Mouse (Mus musculus): ENCODE data around the gene Sap18.
A peak's percentile ranks its signal among the peaks of the same experiment; 100 is the strongest.
"Not testable (repeated sequence)": the region's sequence is repeated elsewhere in the genome, so short reads cannot be mapped to it uniquely, and the experiment has no call there.

The Sap18 gene

GRCm38 (mm10) chr14:57797991-57798931 is at the start of gene Sap18:
TSS of gene Sap18 (plus strand) at chr14:57798180.
- DNase-seq (ENCODE audit: low read depth, low spot score): peak; percentile 99

GRCm38 (mm10) chr14:57749501-57749900 is 48.5 kb upstream of the Sap18 start:
- no peak for DNase-seq (ENCODE audit: low read depth, low spot score)

DNA sequence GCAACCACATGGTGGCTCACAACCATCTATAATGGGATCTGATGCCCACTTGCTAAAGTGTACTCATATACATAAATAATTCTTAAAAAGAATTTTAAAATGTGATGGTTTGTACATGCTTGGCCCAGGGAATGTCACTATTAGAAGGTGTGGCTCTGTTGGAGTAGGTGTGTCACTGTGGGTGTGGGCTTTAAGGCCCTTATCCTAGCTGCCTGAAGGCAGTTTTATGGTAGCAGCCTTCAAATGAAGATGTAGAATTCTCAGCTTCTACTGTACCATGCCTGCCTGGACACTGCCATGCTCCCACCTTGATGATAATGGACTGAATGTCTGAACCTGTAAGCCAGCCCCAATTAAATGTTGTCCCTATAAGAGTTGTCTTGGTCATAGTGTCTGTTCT is 47.0 kb upstream of the Sap18 start:
- DNase-seq (ENCODE audit: low read depth, low spot score): not testable (repeated sequence)

DNA sequence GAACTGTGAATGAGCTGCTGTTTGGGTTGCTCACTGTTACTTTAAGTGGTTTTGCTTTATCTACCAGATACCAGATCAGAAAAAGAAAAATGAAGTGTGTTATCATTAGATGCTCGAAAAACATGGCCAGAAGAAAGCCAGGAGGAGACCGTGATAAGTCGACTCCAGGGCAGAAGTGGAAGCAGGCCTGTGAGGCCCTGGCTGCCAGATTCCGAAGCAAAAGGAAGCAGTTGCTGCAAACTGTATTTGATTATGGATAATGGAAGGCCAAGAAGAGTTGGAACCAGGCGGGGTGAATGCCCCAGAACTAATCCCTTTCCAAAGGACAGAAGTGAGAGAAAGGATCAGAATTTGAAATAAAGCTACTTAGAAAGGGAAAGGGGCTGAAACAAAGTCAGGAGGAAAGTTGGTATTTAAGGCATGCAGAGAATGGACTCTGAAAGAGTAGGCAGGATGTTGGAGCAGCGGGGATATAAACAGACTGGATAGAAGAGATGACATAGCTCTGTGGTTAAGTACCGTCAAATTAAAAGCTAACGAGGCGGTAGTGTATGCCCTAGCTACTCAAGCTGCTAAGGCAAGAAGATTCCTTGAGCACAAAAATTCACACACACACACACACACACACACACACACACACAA is 44.5 kb upstream of the Sap18 start:
- no peak for DNase-seq (ENCODE audit: low read depth, low spot score)

DNA sequence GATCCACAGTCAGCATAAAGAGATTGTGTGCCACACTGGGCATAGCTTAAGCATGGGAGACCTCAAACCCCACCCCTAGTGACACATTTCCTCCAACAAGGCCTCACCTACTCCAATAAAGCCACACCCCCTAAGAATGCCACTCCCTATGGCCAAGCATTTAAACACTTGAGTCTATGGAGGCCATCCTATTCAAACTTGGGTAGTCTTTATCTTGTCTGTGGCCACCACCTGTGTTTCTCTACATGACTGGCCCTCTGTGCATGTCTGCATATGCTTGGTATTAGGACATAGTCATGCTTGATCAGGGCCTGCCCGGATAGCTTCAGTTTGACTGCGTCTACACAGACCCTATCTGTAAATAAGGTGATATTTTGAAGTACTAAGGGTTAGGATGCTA is 42.3 kb upstream of the Sap18 start:
- no peak for DNase-seq (ENCODE audit: low read depth, low spot score)

DNA sequence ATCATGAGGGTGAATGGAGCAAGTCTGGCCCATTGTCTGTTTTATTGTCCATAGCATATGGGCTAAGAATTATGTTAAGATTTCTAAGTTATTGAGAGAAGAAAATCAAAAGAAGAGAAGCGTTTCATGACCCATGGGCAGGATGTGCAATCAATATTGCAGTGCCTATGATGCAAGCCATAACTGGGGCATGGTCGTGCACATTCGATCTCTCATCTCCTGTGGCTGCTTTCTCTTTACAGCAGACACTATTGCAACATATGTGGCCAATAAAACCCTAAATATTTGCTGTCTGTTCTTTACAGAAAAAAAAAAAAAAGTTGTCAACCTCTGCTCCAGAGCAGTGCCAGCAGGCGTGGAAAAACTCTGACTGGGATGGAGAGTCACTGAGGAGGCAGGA is 41.9 kb upstream of the Sap18 start:
- no peak for DNase-seq (ENCODE audit: low read depth, low spot score)

DNA sequence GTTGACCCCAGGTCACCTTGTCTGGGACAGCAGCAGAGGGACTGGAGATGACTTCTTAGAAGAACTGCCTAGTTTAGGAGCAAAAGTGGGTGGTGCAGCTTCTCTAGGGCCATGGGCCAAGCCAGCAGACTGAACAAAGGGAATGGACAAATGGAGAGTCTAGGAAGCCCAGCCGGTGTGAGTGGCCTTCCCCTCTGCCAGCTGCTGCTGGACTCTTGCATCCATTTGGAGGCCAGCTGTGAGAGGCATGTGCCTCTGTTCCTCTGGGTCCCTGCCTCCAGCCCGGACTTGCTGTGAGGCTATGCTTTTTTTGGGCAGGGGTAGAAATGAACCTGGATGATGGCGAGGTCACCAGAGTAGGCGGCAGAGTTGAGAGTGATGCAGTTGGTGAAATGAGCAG is 39.7 kb upstream of the Sap18 start, which contains the start of gene Lats2:
Lats2 (minus strand) TSS at position 152 of the 400 bp plus-strand sequence.
- DNase-seq (ENCODE audit: low read depth, low spot score): no peak

DNA sequence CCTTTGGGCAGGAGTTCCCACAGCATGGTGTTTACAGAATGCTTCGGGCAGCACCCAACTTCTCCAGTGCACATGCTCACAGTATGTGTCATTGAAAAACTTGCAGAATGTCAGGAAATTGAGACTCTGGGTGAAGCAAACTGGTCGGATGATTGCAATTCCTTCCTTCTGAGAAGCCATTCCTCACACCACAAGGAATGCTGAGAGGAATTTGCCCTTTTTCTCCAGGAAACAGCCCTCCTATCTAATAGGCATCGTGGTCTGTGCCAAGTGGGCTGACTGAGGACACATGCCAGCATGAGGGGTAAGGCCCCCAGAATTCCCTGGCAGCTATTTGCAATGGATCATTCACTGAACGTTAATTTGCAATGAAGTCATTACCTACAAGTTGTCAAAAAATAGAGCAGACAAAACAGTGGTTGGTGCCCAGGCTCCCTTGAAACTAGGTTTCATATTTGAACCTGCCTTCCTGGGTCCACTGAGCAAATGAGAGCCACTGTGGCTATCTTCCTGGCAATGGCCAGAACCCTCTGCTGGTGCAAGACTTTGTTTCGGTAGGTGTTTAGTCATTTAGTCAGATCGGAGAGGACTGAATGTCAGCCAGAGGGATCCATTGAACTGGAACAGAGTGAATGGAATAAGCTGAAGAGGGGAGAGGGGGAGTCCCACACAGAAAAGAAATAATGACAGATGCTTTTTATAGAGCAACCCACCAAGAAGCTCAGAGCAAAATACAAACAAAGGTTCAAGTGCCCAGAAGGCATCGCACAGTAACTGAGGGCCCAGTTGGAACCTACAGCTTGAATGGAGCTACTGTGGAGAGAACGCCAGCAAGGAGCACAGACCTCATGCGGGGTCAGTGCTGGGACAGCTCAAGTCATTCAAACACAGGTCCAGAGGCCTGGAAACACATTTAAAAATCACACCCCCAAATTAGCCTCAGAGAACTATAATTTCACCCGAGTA is 37.2 kb upstream of the Sap18 start:
- DNase-seq (ENCODE audit: low read depth, low spot score): no peak

DNA sequence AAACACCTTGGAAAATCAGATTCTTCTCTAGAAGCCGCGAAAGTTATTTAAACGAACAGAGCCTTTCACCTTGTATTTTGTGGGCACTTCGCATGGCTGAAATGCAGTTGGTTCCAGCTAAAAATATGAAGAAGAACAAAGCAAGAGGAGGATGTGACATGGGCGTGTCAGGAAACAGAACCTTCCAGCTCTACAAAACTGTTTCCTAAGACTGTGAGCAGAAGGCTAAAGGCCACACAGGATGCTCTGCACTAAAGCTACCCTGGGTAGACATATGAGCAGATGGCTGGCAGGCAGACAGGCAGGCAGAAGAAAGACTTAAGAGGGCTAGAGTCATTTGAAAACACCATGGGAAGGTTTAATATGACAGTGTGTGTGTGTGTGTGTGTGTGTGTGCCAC is 28.9 kb upstream of the Sap18 start:
- no peak for DNase-seq (ENCODE audit: low read depth, low spot score)

GRCm38 (mm10) chr14:57772157-57772815 is 25.7 kb upstream of the Sap18 start:
- DNase-seq (ENCODE audit: low read depth, low spot score): no peak

GRCm38 (mm10) chr14:57787406-57787805 is 10.6 kb upstream of the Sap18 start:
- DNase-seq (ENCODE audit: low read depth, low spot score): no peak

- DNase-seq (ENCODE audit: low read depth, low spot score): no peak
Measured at GRCm38 (mm10) chr14:57789311-57789710, 8.7 kb upstream of the Sap18 start.

DNA sequence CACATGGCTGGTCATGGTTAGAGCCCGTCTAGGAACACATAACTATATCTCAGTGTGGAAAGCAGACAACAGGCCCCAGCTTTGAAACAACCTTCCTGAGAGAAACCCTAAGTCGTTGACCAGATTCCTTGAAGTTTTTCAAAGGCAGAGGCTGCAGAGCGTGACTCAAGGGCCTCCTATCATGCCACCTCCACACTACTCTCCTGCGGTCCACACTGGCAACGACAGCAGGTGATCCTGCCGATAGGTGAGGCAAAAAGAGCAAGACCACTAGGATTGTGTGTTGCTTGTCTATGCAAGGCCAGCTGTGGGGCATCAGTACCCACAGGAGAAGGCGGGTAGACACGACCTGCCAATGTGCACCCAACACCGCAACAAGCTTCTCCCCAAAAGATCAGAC is 8.2 kb upstream of the Sap18 start:
- no peak for DNase-seq (ENCODE audit: low read depth, low spot score)

DNA sequence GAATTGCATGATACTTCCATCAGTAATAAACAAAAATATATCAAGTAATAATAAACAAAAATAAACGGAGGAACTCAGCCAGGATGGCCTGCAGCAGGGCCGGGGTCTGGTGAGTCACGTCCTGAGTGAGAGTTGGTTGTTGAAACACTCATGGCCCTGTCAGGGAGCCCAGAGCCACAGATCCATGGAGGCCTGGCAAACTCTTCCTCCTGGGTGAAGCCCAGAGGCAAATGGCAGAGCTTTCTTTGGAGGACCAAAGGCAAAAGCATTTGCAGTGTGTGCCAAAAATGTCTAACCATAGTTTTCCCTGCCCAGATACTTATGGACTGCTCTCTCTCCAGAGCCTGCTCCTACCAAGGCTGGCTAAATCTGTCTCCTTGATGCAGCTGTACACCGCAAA is 6.8 kb upstream of the Sap18 start:
- no peak for DNase-seq (ENCODE audit: low read depth, low spot score)

- DNase-seq (ENCODE audit: low read depth, low spot score): no peak
Measured at GRCm38 (mm10) chr14:57797551-57797950, 429 bp upstream of the Sap18 start.

DNA sequence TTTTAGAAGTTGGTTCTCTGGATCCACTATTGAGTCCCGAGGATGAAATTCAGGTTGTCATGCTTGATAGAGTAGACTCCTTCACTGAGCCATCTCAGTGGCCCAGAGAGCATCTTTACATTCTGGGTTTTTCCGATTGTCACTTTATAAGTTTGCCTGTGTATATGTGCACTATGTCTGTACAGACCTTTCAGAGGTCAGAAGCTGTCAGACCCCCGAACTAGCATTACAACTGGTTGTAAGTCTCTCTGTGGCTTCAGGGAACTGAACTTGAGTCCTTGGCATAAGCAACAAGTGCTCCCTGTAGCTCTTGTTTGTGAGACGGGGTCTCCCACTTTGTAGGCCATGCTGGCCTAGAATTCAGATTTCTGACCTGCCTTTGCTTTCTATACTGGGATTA is 5.8 kb downstream of the Sap18 start:
- no peak for DNase-seq (ENCODE audit: low read depth, low spot score)

GRCm38 (mm10) chr14:57808558-57808957 is 10.6 kb downstream of the Sap18 start:
- no peak for DNase-seq (ENCODE audit: low read depth, low spot score)

- no peak for DNase-seq (ENCODE audit: low read depth, low spot score)
Measured at GRCm38 (mm10) chr14:57810886-57811285, 12.9 kb downstream of the Sap18 start.

DNA sequence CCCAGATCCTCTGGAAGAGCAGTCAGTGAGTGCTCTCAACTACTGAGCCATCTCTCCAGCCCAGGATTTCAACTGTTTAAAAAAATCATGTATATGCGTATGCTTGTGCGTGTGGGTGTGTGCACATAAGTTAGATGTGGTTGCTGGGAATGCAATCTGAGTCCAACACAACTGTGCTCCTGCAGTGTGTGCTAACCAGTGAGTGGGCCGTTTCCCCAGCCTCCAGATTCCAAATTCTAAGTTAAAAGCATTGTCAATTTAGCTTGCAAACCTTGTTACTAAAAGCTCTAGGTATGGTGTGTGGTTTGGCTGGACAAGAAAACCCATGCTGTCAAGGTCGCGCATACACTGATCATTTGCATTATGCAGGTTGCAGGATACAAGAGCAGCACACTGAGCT is 13.9 kb downstream of the Sap18 start:
- no peak for DNase-seq (ENCODE audit: low read depth, low spot score)

DNA sequence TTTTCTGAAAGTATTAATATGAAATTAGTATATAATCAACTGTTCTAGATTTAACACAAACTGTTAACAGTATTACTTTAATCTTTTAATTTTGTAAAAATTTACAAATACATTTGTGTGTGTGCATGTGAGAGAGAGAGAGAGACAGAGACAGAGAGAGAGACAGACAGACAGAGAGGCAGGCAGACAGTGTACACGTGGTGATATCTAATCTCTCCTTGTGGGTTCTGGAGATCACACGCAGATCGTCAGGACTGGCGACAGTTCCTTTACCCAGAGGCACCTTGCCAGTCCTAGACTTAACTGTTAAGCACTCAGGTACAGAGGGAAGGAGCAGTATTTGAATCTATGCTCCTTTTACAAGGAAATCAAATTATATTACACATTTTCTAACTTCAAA is 22.9 kb downstream of the Sap18 start:
- no peak for DNase-seq (ENCODE audit: low read depth, low spot score)
